Mouse (Mus musculus) liver, embryonic 11.5 days (tissue): ENCODE data around the gene Minpp1. TPM values are rescaled to one million over a fixed set of nuclear protein-coding genes. Genes with fewer than 3 reads are reported as not detected.

ENCODE experiments used
- ATAC-seq: fragments of 200-750 bp; cut with Nextera tagmentation; replicated peaks from 2 replicates; pipeline ENCODE4 v1.8.0; 2017; ENCODE audit warnings: moderate number of reproducible peaks, mild to moderate bottlenecking, moderate TSS enrichment, moderate library complexity; ENCODE audit not compliant: low FRiP score
- DNase-seq: peaks from one replicate; pipeline ENCODE4 v3.0.0-alpha.2; 2017; ENCODE audit warnings: low spot score
- H3K27ac ChIP-seq: fragments of 300-500 bp; sonication (generic); 2 replicates; pipeline ENCODE4 v1.5.1; 2014; ENCODE audit warnings: mild to moderate bottlenecking, low read depth, low read length, control low read depth
- H3K27me3 ChIP-seq: fragments of 300-500 bp; sonication (generic); replicated peaks from 2 replicates; pipeline ENCODE4 v1.6.1; 2014; ENCODE audit warnings: low read length, mixed read lengths; ENCODE audit not compliant: control insufficient read depth, insufficient read depth
- H3K36me3 ChIP-seq: fragments of 300-500 bp; sonication (generic); 2 replicates; pipeline ENCODE4 v1.6.1; 2014; ENCODE audit warnings: mild to moderate bottlenecking, low read length, moderate library complexity, mixed read lengths; ENCODE audit not compliant: control insufficient read depth, insufficient read depth
- H3K4me1 ChIP-seq: fragments of 300-500 bp; sonication (generic); replicated peaks from 2 replicates; pipeline ENCODE4 v1.6.1; 2014; ENCODE audit warnings: low read length, mixed read lengths; ENCODE audit not compliant: control insufficient read depth, insufficient read depth
- H3K4me2 ChIP-seq: fragments of 300-500 bp; sonication (generic); 2 replicates; pipeline ENCODE4 v1.6.1; 2014; ENCODE audit warnings: mild to moderate bottlenecking, control low read depth, moderate library complexity
- H3K4me3 ChIP-seq: fragments of 300-500 bp; sonication (generic); 2 replicates; pipeline ENCODE4 v1.5.1; 2014; ENCODE audit warnings: low read depth, low read length, control low read depth
- H3K9ac ChIP-seq: fragments of 300-500 bp; sonication (generic); 2 replicates; pipeline ENCODE4 v1.6.1; 2014; ENCODE audit warnings: low read depth, low read length, control low read depth
- H3K9me3 ChIP-seq: fragments of 300-500 bp; sonication (generic); 2 replicates; pipeline ENCODE4 v1.6.1; 2016; ENCODE audit warnings: low read length, inconsistent platforms, mixed read lengths; ENCODE audit not compliant: control insufficient read depth
- WGBS: fragments of 180-500 bp; shearing (Covaris S2); extraction: QIAGEN DNeasy Blood & Tissue Kit; methylation state at CpG from one replicate; pipeline ENCODE4 v1.1.7; 2014; 5-methylcytosine and 5-hydroxymethylcytosine counted together
- polyA plus RNA-seq: library from polyadenylated mRNA; unstranded; fragments of >200 nt; fragmentation: Nextera tagmentation; extraction: Ambion mirVana; gene quantifications from 2 replicates; pipeline ENCODE4 v1.2.1, GENCODE M21; 2014

Gene Minpp1
- polyA plus RNA-seq, 1 experiment from 2014 or later: 137 TPM

DNA sequence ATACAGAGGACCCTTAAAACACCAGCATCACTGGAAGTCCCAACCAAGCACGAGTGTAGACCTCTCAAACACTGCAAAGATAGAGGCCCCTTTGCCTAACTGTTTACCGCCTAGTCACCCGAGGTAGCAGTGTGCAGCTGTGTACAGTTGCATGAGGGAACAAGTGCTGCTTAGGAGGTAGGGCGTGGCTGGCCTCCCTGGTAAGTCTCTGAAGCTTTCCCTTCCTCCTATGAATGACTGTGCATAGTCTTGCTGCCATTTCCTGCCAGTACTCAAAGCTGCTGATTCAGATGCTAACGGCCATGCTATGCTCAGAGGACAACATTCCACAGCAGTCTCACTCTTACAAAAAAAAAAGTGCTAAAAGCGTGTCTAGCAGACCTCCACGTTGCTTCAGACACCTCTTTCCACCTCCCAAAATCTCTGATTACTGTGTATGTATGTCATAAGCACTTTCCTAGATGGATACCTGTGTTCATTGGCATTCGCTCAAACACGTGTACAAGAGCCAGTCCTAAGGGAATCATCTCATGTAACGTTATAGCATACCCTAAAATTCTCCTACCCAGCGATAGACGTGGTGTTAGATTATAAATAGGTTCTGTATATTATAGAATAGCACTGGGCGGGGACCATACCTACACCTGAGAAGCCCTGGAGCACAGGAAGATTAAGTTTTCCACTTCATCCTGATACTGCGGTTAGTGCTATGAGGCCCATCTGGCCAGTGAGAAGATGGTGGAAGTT, 38.4 kb downstream of the Minpp1 start:
- Histone ChIP-seq H3K27ac (no peak overlapping the region), H3K36me3 (no peaks in the 10 kb centered on the region), H3K9me3 (0 out of 2 replicates have a peak, but pooled peaks cover 2% of the 10 kb centered on the region), H3K27me3 (no peaks in the 10 kb centered on the region), H3K4me3 (no peak overlapping the region), H3K4me2 (no peak overlapping the region), H3K9ac (no peak overlapping the region), H3K4me1 (peaks cover 18% of the 10 kb centered on the region)
- DNase-seq (peak; percentile 32), ATAC-seq (peak; percentile 85)
- WGBS: 68% methylated on average over 14 of the region's 14 CpGs

DNA sequence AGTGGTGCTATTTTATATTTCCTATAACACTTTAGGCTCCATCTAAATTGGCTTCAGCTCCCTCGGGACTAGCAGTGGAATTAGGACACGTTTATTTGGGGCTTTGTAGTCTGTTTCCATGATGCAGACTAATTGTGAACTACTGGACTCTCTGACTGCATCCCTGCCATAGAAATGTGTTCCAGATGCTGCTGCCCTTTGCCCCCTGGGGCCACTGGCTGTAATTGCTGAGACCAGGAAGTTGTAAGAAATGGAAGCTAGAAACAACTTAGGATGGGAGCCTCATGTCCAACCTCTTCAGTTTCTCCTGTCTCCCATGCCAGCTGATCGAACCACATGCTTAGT, 38.9 kb downstream of the Minpp1 start:
- ATAC-seq (no peak), DNase-seq (peak; percentile 27)
- Histone ChIP-seq H3K4me1 (peaks cover 18% of the 10 kb centered on the region), H3K27me3 (no peaks in the 10 kb centered on the region), H3K9me3 (0 out of 2 replicates have a peak, but pooled peaks cover 2% of the 10 kb centered on the region), H3K36me3 (no peaks in the 10 kb centered on the region), H3K9ac (no peak overlapping the region), H3K27ac (no peak overlapping the region), H3K4me3 (no peak overlapping the region), H3K4me2 (no peak overlapping the region)
- 83% methylated on average over 3 of the region's 3 CpGs for WGBS

GRCm38 (mm10) chr19:32527139-32527538, 41.6 kb downstream of the Minpp1 start:
- Histone ChIP-seq H3K36me3 (no peaks in the 10 kb centered on the region), H3K27ac (no peak overlapping the region), H3K9me3 (no peaks in the 10 kb centered on the region), H3K4me1 (peaks cover 18% of the 10 kb centered on the region), H3K4me3 (no peak overlapping the region), H3K9ac (no peak overlapping the region), H3K27me3 (no peaks in the 10 kb centered on the region), H3K4me2 (no peak overlapping the region)
- DNase-seq: no peak
- WGBS: 94% methylated on average over 5 of the region's 5 CpGs
- no peak for ATAC-seq

- H3K4me1 ChIP-seq: peaks cover 6% of the 10 kb centered on the region
- H3K9me3 ChIP-seq: no peaks in the 10 kb centered on the region
- H3K36me3 ChIP-seq: no peaks in the 10 kb centered on the region
- H3K4me3 ChIP-seq: no peak overlapping the region
- H3K9ac ChIP-seq: no peak overlapping the region
- ATAC-seq (no peak; the same call in 1 of the 2 replicates), DNase-seq (no peak)
- no peak overlapping the region for H3K27ac ChIP-seq
- H3K27me3 ChIP-seq: no peaks in the 10 kb centered on the region
- H3K4me2 ChIP-seq: no peak overlapping the region
- 34% methylated on average over 3 of the region's 3 CpGs for WGBS
Observed at GRCm38 (mm10) chr19:32528723-32529122, 43.2 kb downstream of the Minpp1 start.

DNA sequence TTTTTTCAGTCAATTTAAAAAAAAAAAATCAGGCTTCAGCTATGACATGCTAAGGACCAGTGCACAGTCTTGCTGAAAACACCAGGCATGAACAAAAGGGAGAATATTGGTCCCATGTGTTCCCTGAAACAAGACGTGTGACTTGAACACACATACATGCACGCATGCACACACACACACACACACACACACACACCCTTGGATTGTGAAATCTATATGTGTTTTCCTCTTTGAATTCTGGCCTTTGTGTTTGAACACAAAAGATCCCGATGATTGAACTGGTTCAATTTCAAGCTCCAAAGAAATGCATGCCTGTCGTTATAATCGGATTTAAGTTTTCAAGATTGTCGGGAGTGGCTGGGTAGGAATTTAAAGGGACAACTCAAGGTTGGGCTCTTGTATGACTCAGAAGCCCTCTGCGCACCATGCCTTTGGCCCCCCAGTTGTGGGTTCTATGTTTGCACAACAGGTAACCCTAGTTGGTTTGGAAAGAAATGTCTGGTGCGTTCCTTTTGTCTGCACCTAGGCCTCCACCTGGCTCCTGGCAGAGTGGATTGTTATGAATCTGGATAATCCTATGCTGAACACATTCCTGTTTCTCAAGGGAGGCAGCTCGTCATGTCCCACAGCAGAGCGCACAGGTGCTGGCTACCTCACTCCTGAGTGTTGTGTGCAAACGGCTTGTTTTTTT, 43.8 kb downstream of the Minpp1 start:
- H3K9me3 ChIP-seq: no peaks in the 10 kb centered on the region
- H3K4me1 ChIP-seq: no peaks in the 10 kb centered on the region; the same call in 1 of the 2 replicates
- DNase-seq (no peak), ATAC-seq (no peak)
- H3K4me3 ChIP-seq: no peak overlapping the region
- no peak overlapping the region for H3K27ac ChIP-seq
- WGBS: 90% methylated on average over 11 of the region's 11 CpGs
- no peak overlapping the region for H3K4me2 ChIP-seq
- H3K9ac ChIP-seq: no peak overlapping the region
- H3K36me3 ChIP-seq: no peaks in the 10 kb centered on the region
- no peaks in the 10 kb centered on the region for H3K27me3 ChIP-seq

DNA sequence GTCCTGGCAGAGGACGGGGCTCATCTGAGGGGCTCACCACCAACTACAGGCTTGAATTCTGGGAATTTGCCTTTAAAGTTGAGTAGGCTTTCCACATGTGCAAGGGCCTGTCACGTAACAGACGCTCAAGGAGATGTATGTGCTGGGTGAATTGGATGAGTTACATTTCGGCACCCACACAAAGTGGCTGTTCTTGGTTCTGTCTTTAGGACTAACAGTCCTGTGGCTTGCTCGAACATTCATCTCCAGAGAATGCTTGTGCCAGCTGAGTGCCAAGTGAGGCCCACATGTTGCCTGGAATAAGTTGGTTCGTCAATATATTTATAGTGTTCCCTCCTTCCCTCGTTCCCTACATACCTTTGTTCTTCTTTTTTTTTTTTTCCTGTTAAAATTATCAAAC, 44.7 kb downstream of the Minpp1 start:
- ATAC-seq: no peak
- WGBS: 86% methylated on average over 7 of the region's 7 CpGs

DNA sequence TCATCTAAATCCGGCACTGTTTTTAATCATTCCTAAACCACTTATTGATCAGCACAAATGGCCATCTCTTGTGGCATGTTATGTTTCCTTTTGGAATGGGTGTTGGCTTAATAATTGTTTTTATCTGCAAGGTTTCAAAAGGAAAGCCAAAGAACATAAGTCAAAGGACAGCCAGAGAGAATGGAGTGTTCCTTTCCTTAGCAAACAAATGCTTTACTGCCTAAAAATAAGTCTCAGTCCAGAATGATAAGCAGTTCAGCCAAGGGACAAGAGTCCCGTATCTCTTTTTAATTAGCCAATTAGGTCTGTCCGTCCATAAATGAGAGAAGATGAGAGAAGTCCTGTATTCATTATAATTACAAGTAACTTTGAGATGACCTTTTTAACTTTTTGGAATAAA, 46.8 kb downstream of the Minpp1 start:
- H3K4me3 ChIP-seq: no peak overlapping the region
- no peaks in the 10 kb centered on the region for H3K36me3 ChIP-seq
- no peak for DNase-seq
- H3K9me3 ChIP-seq: no peaks in the 10 kb centered on the region
- no peaks in the 10 kb centered on the region; the same call in 1 of the 2 replicates for H3K4me1 ChIP-seq
- 71% methylated on average over 3 of the region's 3 CpGs for WGBS
- H3K27ac ChIP-seq: no peak overlapping the region
- no peaks in the 10 kb centered on the region for H3K27me3 ChIP-seq
- ATAC-seq: no peak
- no peak overlapping the region for H3K9ac ChIP-seq
- H3K4me2 ChIP-seq: no peak overlapping the region

More for the DNA sequence above, 44.7 kb downstream of the Minpp1 start:
- Histone ChIP-seq H3K27me3 (no peaks in the 10 kb centered on the region), H3K27ac (no peak overlapping the region), H3K9me3 (no peaks in the 10 kb centered on the region), H3K9ac (no peak overlapping the region), H3K4me1 (no peaks in the 10 kb centered on the region; the same call in 1 of the 2 replicates), H3K4me2 (no peak overlapping the region), H3K36me3 (no peaks in the 10 kb centered on the region), H3K4me3 (no peak overlapping the region)
- DNase-seq: no peak

DNA sequence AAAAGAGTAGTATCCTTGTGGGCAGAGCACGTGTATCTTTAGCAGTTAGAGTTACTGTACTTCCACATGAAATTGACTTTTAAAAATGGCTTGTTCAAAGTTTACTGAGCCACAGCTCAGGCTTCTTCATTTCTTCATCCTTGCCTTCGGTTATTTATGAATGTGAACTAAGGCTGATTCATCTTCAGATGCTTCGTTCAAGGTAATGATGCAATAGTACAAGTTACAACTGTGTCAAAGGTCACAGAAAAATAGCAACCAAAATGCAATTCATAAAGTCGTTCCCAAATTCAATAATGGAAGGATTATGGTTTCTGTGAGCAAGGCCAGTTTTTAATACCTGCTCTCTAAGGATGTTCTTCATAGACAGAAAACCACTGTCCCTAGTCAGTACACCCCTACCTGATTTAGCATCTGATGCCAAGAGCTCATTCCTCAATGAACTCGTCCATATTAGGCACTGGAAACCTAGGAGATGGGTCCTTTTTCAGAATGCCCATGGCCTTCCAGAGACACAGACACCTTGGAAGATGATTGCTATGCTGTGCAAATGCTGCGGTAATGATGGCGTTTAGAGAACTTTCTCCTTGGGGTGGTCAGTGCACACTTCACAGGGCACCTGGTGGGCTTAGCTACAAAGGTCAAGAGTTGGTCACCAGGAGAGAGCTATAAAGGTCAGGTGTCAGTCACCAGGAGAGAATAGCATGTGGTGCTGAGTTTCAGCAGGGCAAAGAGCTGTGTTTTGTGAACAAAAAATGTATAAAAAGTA, 47.4 kb downstream of the Minpp1 start:
- H3K4me2 ChIP-seq: no peak overlapping the region
- H3K9ac ChIP-seq: no peak overlapping the region
- H3K9me3 ChIP-seq: no peaks in the 10 kb centered on the region
- 82% methylated on average over 7 of the region's 7 CpGs for WGBS
- DNase-seq (peak; percentile 20), ATAC-seq (no peak)
- no peak overlapping the region for H3K27ac ChIP-seq
- H3K4me1 ChIP-seq: no peaks in the 10 kb centered on the region; the same call in 1 of the 2 replicates
- H3K4me3 ChIP-seq: no peak overlapping the region
- no peaks in the 10 kb centered on the region for H3K36me3 ChIP-seq
- H3K27me3 ChIP-seq: no peaks in the 10 kb centered on the region
